Mouse (Mus musculus) CD4-positive, CD25-positive, alpha-beta regulatory T cell, adult 2 months (primary cell): ENCODE measurements around the gene Rnf19b.

Experiments
- DNase-seq: peaks from one replicate; pipeline ENCODE4 v3.0.0-alpha.2; 2012; ENCODE audit warnings: low read depth, low spot score

The Rnf19b gene

DNA sequence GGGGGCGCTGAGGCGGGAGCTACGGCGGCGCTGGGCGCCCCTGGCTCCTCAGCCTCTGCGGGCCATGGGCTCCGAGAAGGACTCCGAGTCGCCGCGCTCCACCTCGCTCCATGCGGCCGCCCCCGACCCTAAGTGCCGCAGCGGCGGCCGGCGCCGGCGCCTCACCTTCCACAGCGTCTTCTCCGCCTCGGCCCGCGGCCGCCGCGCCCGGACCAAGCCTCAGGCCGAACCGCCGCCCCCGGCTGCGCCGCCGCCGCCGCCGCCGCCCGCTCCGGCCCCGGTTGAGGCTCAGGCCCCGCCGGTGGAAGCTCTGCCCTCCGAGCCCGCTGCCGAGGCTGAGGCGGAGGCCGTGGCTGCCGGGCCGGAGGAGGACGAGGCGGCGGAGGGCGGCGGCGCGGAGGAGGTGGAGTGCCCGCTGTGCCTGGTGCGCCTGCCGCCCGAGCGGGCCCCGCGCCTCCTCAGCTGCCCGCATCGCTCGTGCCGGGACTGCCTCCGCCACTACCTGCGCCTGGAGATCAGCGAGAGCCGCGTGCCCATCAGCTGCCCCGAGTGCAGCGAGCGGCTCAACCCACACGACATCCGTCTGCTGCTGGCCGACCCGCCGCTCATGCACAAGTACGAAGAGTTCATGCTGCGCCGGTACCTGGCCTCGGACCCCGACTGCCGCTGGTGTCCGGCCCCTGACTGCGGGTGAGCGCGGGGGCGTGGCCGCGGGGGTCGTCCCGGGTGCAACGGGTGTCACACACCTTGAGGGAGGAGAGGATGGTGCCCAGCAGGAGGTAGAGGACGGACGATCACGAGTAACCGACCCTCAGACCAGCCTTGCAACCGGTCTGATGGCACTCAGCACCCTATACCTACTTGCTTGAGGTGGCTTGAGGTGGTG lies at the start of gene Rnf19b:
Gene Rnf19b, plus strand, starts transcription at position 65 of the 886 bp plus-strand sequence.
- peak; percentile 68 for DNase-seq

DNA sequence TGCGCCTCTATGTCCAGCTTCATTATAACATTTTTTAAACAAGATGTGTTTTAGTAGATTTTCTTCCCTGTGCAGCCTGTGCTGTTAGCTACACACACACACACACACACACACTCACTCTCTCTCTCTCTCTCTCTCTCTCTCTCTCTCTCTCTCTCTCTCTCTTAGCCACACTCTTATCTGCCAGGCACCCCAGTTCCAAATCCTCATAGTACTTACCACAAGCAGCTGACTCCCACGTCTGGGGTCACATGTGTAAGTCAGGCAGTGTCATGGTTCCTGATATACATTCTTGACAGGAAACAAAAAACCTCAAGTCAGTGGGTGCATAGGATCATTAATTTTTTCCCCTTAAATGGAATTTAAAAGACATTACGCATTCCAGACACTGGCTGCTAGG lies 49.4 kb upstream of the Rnf19b start:
- peak; percentile 76 for DNase-seq

DNA sequence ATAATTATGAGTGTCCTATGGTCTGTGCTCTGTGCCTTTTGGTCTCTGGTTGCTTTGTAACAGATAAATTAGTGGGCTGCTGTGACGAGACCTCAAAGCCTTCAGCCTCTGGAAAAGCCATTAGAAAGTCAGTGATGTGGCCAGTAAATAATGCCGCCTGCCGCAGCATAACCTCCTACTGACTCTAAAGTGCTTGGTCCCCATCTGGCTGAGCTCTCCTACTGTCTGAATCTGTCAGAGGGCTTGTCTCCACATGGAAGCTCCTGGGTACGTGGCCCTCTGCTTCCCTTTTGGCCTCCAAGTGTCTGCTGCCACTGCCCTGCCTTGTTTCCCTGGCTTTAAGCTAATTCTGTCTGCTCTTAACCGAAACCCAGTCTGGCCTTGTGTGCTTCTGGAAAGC lies 48.5 kb upstream of the Rnf19b start:
- no peak for DNase-seq

DNA sequence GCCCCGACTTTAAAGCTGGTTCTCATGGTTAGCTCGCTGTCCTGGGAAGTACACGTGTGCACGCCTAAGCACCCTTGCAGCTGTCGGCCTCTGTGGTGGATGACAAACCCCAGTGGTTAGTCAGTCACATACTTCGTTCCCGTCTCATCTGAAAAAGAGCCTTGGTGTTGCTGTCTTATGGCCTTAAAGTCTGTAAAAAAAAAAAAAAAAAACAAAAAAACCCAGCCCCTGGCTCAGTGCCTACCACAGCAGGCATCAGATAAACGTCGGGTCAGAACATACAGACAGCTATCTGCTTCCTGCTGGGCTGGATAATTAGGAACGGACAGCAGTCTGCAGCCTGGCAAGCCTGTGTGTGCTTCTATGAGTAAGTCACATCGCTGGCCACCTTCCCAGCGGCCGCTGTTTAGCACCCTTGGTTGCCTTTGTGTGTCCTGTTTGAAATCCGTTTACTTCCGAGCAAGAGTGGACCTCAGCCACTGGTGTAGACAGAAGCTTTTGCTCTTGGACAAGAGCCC lies 46.4 kb upstream of the Rnf19b start:
- no peak for DNase-seq

DNA sequence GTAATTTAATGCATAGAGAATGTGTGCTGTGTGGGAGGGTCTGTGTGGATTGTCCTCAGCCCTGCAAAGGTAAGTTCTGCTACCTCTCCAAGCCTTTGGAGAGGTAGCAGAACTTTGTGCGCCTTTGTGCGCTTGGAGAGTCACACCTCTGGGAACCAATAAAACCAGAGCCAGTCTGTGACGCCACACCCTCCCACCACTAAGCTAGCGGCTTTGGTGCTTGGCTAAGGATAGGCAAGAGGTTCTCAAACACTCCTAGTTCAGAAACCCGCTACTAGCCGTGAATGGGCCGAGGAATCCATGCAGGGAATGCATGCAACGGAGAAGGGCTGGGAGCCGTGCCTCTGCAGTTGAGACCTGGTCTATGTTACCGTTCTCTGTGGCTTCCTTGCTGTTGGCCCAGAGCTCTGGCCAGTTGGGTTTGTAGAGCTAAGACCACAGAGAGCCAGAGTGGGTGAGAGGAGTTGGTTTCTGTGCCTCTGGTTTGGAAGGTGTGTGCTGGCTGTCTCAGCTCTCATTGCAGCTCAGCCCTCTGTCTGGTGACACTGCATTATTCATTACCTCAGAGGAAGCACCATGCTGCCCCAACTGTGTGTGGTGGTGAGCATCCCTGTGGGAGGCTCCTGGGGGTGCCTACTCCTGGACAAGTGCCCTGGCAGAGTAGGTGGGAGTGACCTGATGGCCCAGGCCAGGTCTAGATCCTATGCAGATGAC lies 44.8 kb upstream of the Rnf19b start:
- no peak for DNase-seq

DNA sequence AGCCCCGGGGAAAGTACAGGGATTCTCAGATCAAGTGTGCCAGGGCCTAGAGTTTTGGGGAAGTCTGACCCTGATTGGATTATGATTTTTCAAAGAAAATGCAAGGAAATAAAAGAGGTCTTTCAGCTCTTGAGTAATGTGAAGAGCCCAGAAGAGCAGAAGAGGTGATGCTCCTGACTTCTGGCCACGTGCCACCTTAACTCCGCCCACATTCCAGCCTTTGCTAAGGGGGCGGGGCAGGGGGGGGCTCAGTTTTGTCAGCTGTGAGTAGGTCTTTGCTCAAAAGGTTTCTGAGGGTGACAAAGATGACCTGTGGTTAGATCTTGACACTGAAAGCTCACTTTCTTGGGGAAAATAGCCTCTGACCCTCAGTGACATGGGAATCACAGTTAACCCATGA lies 41.7 kb upstream of the Rnf19b start:
- DNase-seq, result no peak

DNA sequence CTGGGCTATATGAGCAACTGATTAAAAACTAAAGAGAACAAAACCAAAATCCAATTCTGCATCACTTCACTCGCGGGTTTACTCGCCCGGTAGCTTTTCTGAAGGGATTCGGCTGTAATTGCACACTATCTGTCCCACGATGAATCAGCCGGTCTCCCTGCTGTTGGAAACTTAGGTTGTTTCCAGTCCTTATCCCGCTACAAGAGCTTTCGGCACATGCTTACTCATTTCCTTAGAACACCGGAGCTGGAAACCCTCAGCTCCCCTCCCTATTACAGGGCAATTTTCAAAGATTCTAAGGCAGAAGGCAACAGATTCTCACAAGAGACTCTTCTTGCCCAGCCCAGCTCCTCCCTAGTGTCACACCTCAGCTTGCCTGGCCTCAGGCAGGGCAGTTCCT lies 40.9 kb upstream of the Rnf19b start:
- no peak for DNase-seq

DNA sequence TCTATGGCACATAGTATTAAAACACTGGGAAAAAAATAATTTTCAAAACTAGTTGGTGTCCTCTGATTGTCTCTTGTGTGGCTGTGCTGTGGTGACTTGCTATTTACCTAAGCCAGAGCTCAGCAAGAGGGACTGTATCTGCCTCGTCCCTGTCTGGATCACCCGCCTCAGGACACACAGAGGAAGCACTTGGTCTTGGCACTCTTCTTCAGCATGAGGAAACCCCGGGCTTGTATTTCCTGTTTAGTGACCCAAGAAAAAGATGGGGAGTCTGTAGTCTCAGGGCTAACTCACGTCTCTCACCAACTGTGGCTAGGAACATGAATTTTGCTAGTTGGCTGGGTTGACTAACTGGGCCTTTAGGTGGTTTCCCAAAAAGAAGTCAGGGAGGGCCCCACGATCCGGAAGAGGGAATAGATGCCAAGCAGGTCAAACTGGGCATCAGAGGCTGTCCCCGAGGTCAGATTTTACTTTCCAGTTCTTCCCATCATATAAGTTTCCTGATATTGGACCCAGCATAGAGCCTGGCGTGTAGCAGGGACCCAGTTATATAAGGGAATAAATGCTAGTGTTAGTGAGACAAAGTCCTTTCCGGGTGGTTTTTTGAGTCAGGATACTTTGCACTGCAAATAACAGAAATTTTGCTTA lies 39.2 kb upstream of the Rnf19b start:
- no peak for DNase-seq

DNA sequence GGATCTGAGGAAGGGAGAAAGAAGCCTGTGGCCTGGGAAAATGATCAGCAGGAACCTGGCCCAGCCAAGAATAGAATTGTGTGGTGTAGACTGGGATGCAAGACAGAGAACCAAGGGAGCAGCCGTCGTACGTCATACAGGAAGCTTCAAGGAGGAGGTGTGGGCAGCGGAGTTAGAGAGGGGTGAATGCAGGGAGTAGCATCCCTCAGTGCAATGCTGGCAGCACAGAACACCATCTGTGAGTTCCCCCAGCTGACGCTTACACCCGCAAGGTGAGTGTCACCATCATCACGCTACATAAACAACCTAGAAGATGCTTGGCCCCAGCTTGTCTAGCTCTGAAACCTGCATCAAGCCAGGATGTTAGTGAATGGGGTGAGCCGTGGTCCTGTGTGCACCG lies 38.3 kb upstream of the Rnf19b start:
- no peak for DNase-seq

DNA sequence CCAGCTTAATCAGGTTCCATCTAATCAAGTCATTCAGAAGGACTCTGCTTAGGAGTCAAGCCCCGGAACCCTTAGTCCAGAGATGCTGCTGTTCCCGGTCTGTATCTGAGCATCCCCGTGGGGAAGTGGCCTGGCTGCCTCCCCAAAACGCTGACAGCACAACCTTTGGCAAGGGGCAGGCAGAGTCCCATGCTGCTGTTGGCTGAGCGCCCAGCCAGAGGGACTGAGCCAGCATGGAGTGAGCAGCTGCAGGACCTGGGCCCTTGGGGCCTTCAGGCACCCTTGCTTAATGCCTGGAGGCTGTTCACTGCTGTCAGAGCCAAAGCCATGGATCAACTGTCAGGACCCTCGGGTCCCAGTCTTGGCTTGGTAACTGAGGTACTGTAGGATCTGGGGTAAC lies 37.6 kb upstream of the Rnf19b start:
- DNase-seq, result no peak

DNA sequence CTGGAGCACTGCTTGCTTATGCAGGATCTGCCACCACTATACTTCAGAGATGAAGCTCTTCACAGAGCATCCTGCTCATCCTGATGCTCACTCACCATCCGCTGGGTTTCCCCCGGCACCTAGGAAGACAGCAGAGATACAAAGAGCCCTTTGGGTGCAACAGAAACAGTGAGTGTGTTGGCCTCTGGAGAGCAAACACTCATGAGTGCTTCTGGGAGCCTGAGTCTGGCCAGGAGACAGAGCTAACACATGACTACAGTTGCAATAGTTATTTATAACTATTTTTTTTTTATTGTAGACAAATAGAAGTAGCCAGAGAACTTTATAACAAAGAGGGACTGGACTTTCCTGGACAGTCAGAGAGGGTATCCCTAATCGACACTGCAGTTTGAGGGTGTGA lies 36.6 kb upstream of the Rnf19b start:
- no peak for DNase-seq

DNA sequence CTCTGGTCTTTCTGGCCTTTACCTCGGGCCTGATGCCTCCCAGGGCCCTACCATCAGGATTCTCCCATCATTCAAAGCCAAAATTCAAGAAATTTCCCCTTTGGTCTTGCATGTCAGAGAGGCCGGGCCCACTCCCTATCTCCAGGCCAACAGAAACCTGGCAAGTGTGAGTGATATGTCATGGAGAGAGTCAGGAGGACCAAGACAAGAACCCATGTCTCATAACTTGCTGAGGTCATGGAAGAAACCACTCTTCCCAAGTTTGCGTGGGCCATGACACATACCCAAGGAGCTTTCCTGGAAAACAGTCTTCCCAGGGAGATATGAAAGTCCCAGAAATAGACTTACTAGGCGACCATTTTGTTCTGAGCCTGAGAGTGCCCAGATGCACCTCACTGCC lies 36.2 kb upstream of the Rnf19b start:
- DNase-seq, result no peak

DNA sequence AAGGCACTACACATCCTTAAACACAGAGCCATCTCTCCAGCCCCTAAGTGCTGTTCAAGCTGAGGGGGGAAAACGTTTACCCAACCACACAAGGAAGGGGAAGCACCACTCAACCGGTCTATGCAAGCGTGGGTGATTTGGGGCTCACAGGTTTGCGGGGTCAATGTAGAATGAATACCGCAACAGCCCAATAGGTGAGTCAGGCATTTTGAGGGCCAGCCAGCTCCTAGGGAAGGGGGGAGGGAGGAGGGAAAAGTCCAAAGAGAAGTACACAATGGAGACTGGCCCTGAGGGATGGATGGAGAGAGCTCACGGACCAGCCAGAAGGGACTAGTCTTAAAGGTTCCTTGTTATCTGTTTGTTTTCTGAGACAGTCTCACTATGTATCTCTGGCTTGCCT lies 34.2 kb upstream of the Rnf19b start:
- DNase-seq, result no peak

DNA sequence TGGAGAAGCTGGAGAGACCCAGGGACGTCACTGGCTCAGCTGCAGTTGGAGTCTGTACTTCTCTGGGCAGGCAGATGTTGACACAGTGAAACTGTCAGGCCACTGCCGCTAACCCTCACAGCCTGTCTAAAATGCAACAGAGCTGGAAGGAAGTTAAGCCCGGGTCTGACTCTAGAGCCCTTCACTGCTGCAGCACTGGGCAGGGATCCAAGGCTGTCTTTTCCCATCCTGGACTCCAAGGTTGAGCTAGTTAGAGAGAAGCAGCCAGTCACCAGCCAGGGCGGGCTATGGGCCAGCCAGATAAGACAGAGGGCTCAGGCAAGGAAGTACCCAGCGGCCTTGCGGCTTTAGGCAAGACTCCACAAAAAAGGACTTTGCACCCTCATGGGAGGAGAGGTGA lies 33.3 kb upstream of the Rnf19b start:
- DNase-seq, result no peak

DNA sequence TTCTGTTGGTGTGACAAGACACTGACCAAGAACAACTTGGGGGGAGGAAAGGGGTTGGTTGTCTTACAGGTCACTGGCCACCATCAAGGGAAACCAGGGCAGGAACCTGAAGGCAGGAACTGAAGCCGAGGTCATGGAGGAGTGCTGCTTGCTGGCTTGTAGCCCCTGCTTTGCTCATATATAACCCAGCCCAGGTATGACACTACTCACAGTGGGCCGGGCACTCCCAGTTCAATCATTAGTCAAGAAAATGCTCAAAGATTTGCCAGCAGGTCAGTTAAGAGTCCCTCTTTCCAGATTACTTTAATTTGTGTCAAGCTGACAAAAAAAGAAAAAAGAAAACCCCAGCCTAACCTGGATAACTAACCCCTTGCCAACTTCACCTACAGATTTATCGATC lies 32.4 kb upstream of the Rnf19b start:
- no peak for DNase-seq

DNA sequence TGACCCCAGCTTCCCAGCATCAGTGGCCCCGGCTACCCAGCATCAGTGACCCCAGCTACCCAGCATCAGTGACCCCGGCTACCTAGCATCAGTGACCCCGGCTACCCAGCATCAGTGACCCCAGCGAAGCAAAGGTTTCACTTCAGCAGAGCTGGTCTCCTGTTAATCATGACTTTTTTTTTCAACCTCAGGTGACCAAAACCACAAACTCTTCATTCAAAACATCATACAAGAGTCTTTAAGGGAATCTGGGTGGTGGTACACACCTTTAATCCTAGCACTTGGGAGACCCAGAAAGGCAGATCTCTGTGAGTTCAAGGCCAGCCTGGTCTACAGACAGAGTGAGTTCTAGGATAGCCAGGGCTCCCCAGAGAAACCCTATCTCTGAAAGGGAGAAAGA lies 27.3 kb upstream of the Rnf19b start:
- DNase-seq, result no peak

DNA sequence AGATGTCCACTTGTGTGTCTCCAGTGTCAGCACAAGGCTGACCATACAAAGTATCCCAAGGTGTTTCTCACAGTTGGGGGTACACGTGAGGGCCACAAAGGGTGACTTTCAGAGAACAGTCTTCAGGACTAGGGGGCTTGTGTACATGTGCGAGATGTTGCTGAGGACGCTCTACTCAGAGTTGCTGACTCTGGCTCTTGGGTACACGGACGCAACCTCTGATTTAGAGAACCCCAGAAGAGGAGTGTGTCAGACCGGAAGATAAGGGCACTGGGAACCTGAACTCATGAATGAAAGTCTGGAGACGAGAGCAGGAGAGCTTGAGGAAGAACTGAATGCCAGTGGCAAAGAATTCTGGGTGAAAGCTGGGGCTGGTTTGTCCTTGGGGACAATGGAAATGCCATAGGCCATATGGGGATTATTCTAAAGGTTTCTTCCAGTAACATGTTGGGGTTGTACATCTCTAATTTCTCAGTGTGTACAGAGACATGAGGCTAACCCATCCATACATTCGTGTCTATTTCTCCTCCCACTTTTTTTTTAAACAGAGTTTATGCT lies 26.6 kb upstream of the Rnf19b start:
- DNase-seq, result no peak

DNA sequence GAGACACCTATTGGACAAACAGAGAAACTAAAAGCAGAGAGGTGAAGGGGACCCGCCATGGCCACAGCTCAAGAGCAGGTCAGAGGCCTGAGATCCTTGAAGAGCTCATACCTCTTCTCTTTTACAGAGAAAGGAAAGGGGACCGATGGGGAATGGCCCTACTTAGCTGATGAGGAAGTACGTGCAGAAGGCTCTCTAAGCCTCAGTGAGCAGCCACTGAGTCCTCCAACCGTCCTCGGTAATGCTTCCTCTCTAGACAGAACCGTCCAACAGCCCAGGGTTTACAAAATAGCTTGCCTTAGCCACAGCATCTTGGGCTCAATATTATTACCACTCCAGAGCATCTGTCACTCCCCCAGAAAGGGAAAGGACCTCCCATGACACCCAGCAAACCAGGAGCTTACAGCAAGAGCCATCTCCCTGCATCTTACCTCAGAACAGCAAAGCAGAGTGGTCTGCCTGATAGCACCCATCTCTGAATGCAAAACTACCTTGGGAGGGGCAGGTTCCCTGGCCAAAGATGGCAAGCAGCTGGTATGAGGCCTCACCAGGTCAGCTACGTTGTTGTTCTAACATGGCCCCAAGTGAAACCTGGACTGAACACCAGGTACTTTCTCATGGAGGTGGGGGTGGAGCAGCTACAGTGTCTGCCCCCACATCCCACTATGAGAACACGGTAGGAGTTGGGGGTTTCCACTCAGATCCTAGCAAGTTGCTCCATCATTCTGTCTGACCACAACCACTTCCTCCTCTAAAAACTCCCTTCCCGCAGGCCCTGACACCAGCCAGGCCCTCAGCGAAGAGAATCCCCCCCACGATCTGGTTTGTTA lies 25.7 kb upstream of the Rnf19b start:
- DNase-seq, result peak; percentile 86

DNA sequence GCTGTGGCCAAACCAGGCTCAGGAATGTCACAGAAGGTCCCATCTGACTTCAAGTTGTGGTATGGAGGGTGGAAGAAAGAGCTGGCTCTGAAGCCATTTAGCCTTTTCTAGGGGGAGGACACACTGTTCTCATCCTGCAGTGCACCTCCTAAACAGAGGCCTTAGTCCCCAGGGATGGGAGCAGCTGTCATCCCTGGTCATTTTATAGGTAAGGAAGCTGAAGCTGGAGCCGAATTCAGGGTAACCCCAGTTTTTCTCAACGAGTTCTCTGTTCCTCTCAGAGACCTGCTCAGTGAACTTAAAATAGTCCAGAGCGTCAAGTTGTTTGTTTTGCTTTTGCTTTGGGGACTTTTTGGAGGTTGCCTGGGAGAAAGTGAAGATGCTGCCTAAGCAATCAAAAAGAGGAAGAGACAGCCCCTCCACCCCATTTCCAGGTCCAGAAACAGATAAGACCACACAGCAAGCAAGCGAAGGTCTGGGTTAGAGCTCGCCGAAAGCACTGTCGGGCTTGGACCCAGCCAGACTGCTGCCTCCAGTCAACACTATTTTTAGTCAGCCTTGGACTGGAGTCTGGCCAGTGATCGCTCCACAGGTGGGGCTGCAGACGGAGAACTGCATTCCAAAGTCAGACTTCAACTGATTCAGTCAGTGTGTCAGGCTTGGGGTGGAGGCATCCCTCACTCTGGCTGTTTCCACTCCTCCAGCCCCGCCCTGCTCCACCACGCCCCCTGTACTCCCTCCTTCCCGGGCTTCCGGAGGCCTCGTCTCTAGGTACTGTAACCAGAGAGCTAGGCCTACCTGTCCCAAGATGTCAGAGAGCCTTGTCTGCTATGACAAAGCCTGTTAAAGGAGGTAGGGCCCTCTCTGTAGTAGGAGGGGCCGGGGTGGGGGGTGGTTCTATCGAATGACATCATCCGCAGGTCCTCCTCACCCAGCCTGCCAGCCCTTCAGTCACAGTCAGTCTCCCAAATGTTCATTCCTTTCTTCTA lies 24.8 kb upstream of the Rnf19b start:
- DNase-seq, result peak; percentile 87

DNA sequence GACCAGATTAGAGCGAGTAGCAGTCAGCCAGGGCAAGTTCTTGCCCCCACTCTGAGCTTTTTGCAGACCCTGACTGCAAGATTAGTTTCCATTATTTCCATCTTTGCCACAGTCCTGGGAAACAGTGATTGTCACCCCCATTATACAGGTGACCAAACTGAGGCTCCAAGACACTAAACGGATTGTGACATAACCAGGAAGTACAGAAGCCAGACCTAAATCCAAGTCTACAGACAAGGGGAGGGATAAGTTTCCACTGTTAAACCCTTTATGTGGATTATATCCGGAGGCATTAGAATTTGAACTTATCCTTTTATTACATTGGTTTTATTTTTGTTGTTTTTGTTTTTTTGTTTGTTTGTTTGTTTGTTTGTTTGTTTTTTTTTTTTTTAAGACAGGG lies 23.8 kb upstream of the Rnf19b start:
- peak; percentile 22 for DNase-seq
